Mouse (Mus musculus): Measurements from ENCODE around the gene Vegfd.
A peak's percentile ranks its signal among the peaks of the same experiment; 100 is the strongest.

Gene Vegfd

GRCm38 (mm10) chrX:164419471-164419939 lies 46.3 kb downstream of the Vegfd start, which contains the start of gene Piga:
Piga (plus strand) TSS chrX:164419787.
- DNase-seq (ENCODE audit: low read depth, low spot score), result peak; percentile 85

- DNase-seq (ENCODE audit: low read depth, low spot score), result peak; percentile 16
Measured at GRCm38 (mm10) chrX:164419955-164420354, 46.8 kb downstream of the Vegfd start.

- no peak for DNase-seq (ENCODE audit: low read depth, low spot score)
Measured at GRCm38 (mm10) chrX:164420518-164420917, 47.3 kb downstream of the Vegfd start.

GRCm38 (mm10) chrX:164424821-164425220 lies 51.6 kb downstream of the Vegfd start:
- DNase-seq (ENCODE audit: low read depth, low spot score), result no peak

- DNase-seq (ENCODE audit: low read depth, low spot score), result no peak
Measured at GRCm38 (mm10) chrX:164427295-164427694, 54.1 kb downstream of the Vegfd start.

GRCm38 (mm10) chrX:164428224-164428623 lies 55.0 kb downstream of the Vegfd start:
- DNase-seq (ENCODE audit: low read depth, low spot score), result no peak

- DNase-seq (ENCODE audit: low read depth, low spot score), result no peak
Measured at GRCm38 (mm10) chrX:164430621-164431020, 57.4 kb downstream of the Vegfd start.

- DNase-seq (ENCODE audit: low read depth, low spot score), result no peak
Measured at GRCm38 (mm10) chrX:164431133-164431532, 58.0 kb downstream of the Vegfd start.

GRCm38 (mm10) chrX:164431541-164431940 lies 58.4 kb downstream of the Vegfd start:
- DNase-seq (ENCODE audit: low read depth, low spot score), result no peak

GRCm38 (mm10) chrX:164432682-164433081 lies 59.5 kb downstream of the Vegfd start:
- no peak for DNase-seq (ENCODE audit: low read depth, low spot score)

GRCm38 (mm10) chrX:164436709-164437108 lies 63.5 kb downstream of the Vegfd start, which contains the start of gene Asb11:
Asb11 (plus strand) TSS chrX:164436994.
- DNase-seq (ENCODE audit: low read depth, low spot score), result no peak

- DNase-seq (ENCODE audit: low read depth, low spot score), result no peak
Measured at GRCm38 (mm10) chrX:164439462-164439861, 66.3 kb downstream of the Vegfd start.

GRCm38 (mm10) chrX:164440140-164440539 lies 67.0 kb downstream of the Vegfd start:
- no peak for DNase-seq (ENCODE audit: low read depth, low spot score)

- DNase-seq (ENCODE audit: low read depth, low spot score), result no peak
Measured at GRCm38 (mm10) chrX:164440703-164441102, 67.5 kb downstream of the Vegfd start.

GRCm38 (mm10) chrX:164441306-164441705 lies 68.1 kb downstream of the Vegfd start:
- no peak for DNase-seq (ENCODE audit: low read depth, low spot score)

- no peak for DNase-seq (ENCODE audit: low read depth, low spot score)
Measured at GRCm38 (mm10) chrX:164445601-164446000, 72.4 kb downstream of the Vegfd start.

GRCm38 (mm10) chrX:164446106-164446551 lies 73.0 kb downstream of the Vegfd start:
- DNase-seq (ENCODE audit: low read depth, low spot score), result no peak

GRCm38 (mm10) chrX:164446835-164447681 lies 73.9 kb downstream of the Vegfd start:
- DNase-seq (ENCODE audit: low read depth, low spot score), result no peak

GRCm38 (mm10) chrX:164447682-164448071 lies 74.5 kb downstream of the Vegfd start:
- DNase-seq (ENCODE audit: low read depth, low spot score), result no peak

- DNase-seq (ENCODE audit: low read depth, low spot score), result peak; percentile 47
Measured at GRCm38 (mm10) chrX:164449201-164449600, 76.0 kb downstream of the Vegfd start.

All from c-Kit-negative CD71-positive TER-119-positive erythroid progenitor cells, embryonic 14.5 days (primary cell).